Comparison of ENCODE assay signal across 22 mouse cellular contexts in the genomic region with DNA sequence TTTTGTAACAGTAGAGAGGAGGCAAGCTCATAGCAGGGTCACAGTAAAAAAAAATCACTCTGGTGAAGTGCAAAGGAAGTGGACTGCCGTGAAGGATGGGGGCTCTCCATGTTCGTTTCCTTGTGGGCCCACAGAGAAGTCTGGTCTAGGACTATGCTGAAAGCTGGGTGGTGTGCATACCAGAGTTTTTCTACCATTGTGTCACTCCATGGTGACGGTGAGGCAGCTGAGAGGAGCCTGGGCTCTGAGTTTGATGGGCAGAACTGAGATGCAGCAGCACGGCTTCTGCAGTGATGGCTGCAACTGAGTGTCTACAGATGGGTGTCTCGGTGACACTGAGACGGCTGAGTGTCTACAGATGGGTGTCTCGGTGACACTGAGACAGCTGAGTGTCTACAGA.
DNase-seq lines count a peak whose midpoint lies in the region; ATAC-seq lines count a peak whose summit lies in the region.
"Had no signal": no experiment of that assay in that cellular context is flagged by ENCODE, and none has a peak within 500 bp of the region (broad histone marks: within the 10 kb centered on the region; RNA-seq: fewer than 3 reads in every experiment).

No protein-coding gene starts in this region.

- no peak overlapping the region for H3K4me2 ChIP-seq in midbrain, embryonic 11.5 days
- H3K4me2 ChIP-seq in midbrain, embryonic 16.5 days (ENCODE audit: low read length) = no peak overlapping the region
- peak overlapping the region; percentile 24; the same call in 1 of the 2 replicates for H3K4me2 ChIP-seq in limb, embryonic 12.5 days
- H3K4me2 ChIP-seq in midbrain, embryonic 14.5 days (ENCODE audit: low read length) = no peak overlapping the region
- H3K4me2 ChIP-seq: embryonic facial prominence, embryonic 13.5 days; heart, embryonic 12.5 days; lung, embryonic 15.5 days; neural tube, embryonic 12.5 days had no signal

- H3K36me3 ChIP-seq in heart, embryonic 10.5 days = no peaks in the 10 kb centered on the region
- no peaks in the 10 kb centered on the region for H3K36me3 ChIP-seq in midbrain, embryonic 11.5 days (ENCODE audit: control insufficient read depth, insufficient read depth, low read length)
- no peaks in the 10 kb centered on the region for H3K36me3 ChIP-seq in midbrain, embryonic 16.5 days (ENCODE audit: control insufficient read depth, insufficient read depth, low read length)
- H3K36me3 ChIP-seq in limb, embryonic 12.5 days = no peaks in the 10 kb centered on the region
- H3K36me3 ChIP-seq in midbrain, embryonic 14.5 days (ENCODE audit: control insufficient read depth, insufficient read depth, low read length) = no peaks in the 10 kb centered on the region
- H3K36me3 ChIP-seq: embryonic facial prominence, embryonic 13.5 days; heart, embryonic 12.5 days; lung, embryonic 15.5 days; neural tube, embryonic 12.5 days had no signal

- ATAC-seq in midbrain, embryonic 11.5 days (ENCODE audit: low FRiP score) = peak; percentile 64
- ATAC-seq in midbrain, embryonic 16.5 days = no peak
- ATAC-seq in limb, embryonic 12.5 days (ENCODE audit: insufficient number of reproducible peaks, insufficient read depth, low FRiP score, low TSS enrichment, low read depth) = no peak; the same call in 1 of the 2 replicates
- ATAC-seq in midbrain, embryonic 14.5 days (ENCODE audit: low FRiP score, low TSS enrichment) = no peak
- ATAC-seq: forebrain, embryonic 14.5 days had no signal

- DNase-seq in heart, embryonic 10.5 days (ENCODE audit: low spot score) = no peak
- no peak for DNase-seq in heart, postnatal 10 days
- no peak for DNase-seq in midbrain, embryonic 11.5 days (ENCODE audit: low spot score, missing footprints)
- peak; percentile 27 for DNase-seq in midbrain, embryonic 14.5 days
- no peak for DNase-seq in c-Kit-positive CD71-positive TER-119-positive erythroid progenitor cells, embryonic 14.5 days (ENCODE audit: low spot score)
- DNase-seq: adrenal gland, adult 8-10 months; cerebellum, adult 8-10 months; gastrocnemius, postnatal 10 days; heart, postnatal 14 days; kidney, adult 2 months; kidney, postnatal 10 days; lung, postnatal 36 days had no signal

- peak overlapping the region; percentile 56 for H3K27ac ChIP-seq in heart, embryonic 10.5 days
- H3K27ac ChIP-seq in midbrain, embryonic 11.5 days (ENCODE audit: low read depth, low read length) = no peak overlapping the region
- H3K27ac ChIP-seq in midbrain, embryonic 16.5 days (ENCODE audit: low read length) = no peak overlapping the region
- peak overlapping the region; percentile 90 for H3K27ac ChIP-seq in limb, embryonic 12.5 days
- H3K27ac ChIP-seq in midbrain, embryonic 14.5 days (replicated peaks; ENCODE audit: low read depth, low read length) = no peak overlapping the region
- H3K27ac ChIP-seq: embryonic facial prominence, embryonic 13.5 days; liver, embryonic 14.5 days; lung, embryonic 15.5 days; neural tube, embryonic 12.5 days had no signal

- 73% methylated on average over 7 of the region's 7 CpGs for WGBS in heart, embryonic 10.5 days
- 42% methylated on average over 7 of the region's 7 CpGs for WGBS in midbrain, embryonic 11.5 days
- 42% methylated on average over 7 of the region's 7 CpGs for WGBS in midbrain, embryonic 16.5 days
- WGBS in limb, embryonic 12.5 days = 68% methylated on average over 7 of the region's 7 CpGs
- 33% methylated on average over 7 of the region's 7 CpGs for WGBS in midbrain, embryonic 14.5 days

- H3K4me3 ChIP-seq in heart, embryonic 10.5 days = no peak overlapping the region
- H3K4me3 ChIP-seq in midbrain, embryonic 11.5 days (ENCODE audit: low read depth, low read length) = no peak overlapping the region
- no peak overlapping the region for H3K4me3 ChIP-seq in midbrain, embryonic 16.5 days (ENCODE audit: low read depth, low read length)
- no peak overlapping the region for H3K4me3 ChIP-seq in limb, embryonic 12.5 days (replicated peaks)
- H3K4me3 ChIP-seq in midbrain, embryonic 14.5 days (replicated peaks; ENCODE audit: low read depth, low read length) = no peak overlapping the region
- H3K4me3 ChIP-seq: embryonic facial prominence, embryonic 13.5 days; erythroblast, embryonic 14.5 days; heart, embryonic 12.5 days; lung, embryonic 15.5 days; megakaryocyte, embryonic 14.5 days; neural tube, embryonic 12.5 days had no signal

- intact Hi-C loops in heart, postnatal 10 days (cut with DNase I) = no loop called here

- H3K9ac ChIP-seq in midbrain, embryonic 11.5 days (ENCODE audit: low read length) = no peak overlapping the region
- H3K9ac ChIP-seq in midbrain, embryonic 16.5 days (ENCODE audit: low read depth, low read length) = no peak overlapping the region
- H3K9ac ChIP-seq in limb, embryonic 12.5 days (replicated peaks) = no peak overlapping the region
- no peak overlapping the region for H3K9ac ChIP-seq in midbrain, embryonic 14.5 days (replicated peaks; ENCODE audit: low read length)
- H3K9ac ChIP-seq: embryonic facial prominence, embryonic 13.5 days; heart, embryonic 12.5 days; liver, embryonic 14.5 days; lung, embryonic 15.5 days; neural tube, embryonic 12.5 days had no signal

- H3K27me3 ChIP-seq in heart, embryonic 10.5 days (ENCODE audit: insufficient read depth, poor library complexity, severe bottlenecking) = no peaks in the 10 kb centered on the region
- no peaks in the 10 kb centered on the region for H3K27me3 ChIP-seq in midbrain, embryonic 11.5 days (ENCODE audit: control insufficient read depth, insufficient read depth, low read length)
- no peaks in the 10 kb centered on the region for H3K27me3 ChIP-seq in midbrain, embryonic 16.5 days (ENCODE audit: control insufficient read depth, insufficient read depth, low read depth, low read length)
- 0 out of 2 replicates have a peak, but pooled peaks cover 8% of the 10 kb centered on the region for H3K27me3 ChIP-seq in limb, embryonic 12.5 days
- H3K27me3 ChIP-seq in midbrain, embryonic 14.5 days (ENCODE audit: control insufficient read depth, insufficient read depth, low read length) = no peaks in the 10 kb centered on the region
- H3K27me3 ChIP-seq: embryonic facial prominence, embryonic 13.5 days; heart, embryonic 12.5 days; lung, embryonic 15.5 days; megakaryocyte, embryonic 14.5 days; neural tube, embryonic 12.5 days had no signal

- H3K9me3 ChIP-seq in heart, embryonic 10.5 days = no peaks in the 10 kb centered on the region
- H3K9me3 ChIP-seq in midbrain, embryonic 11.5 days (ENCODE audit: control insufficient read depth, low read length) = no peaks in the 10 kb centered on the region
- no peaks in the 10 kb centered on the region for H3K9me3 ChIP-seq in midbrain, embryonic 16.5 days (replicated peaks; ENCODE audit: control insufficient read depth, low read length, poor library complexity, severe bottlenecking)
- no peaks in the 10 kb centered on the region for H3K9me3 ChIP-seq in limb, embryonic 12.5 days
- H3K9me3 ChIP-seq in midbrain, embryonic 14.5 days (ENCODE audit: control insufficient read depth, low read length) = no peaks in the 10 kb centered on the region
- H3K9me3 ChIP-seq: embryonic facial prominence, embryonic 13.5 days; heart, embryonic 12.5 days; lung, embryonic 15.5 days; megakaryocyte, embryonic 14.5 days; neural tube, embryonic 12.5 days had no signal

- H3K4me1 ChIP-seq in heart, embryonic 10.5 days = peaks cover 24% of the 10 kb centered on the region
- peaks cover 24% of the 10 kb centered on the region for H3K4me1 ChIP-seq in midbrain, embryonic 11.5 days (ENCODE audit: control insufficient read depth, insufficient read depth, low read length)
- 0 out of 2 replicates have a peak, but pooled peaks cover 5% of the 10 kb centered on the region for H3K4me1 ChIP-seq in midbrain, embryonic 16.5 days (ENCODE audit: control insufficient read depth, insufficient read depth, low read length)
- peaks cover 46% of the 10 kb centered on the region for H3K4me1 ChIP-seq in limb, embryonic 12.5 days (replicated peaks)
- H3K4me1 ChIP-seq in midbrain, embryonic 14.5 days (ENCODE audit: control insufficient read depth, insufficient read depth, low read length) = peaks cover 7% of the 10 kb centered on the region

Comparison
In these comparisons a context has a peak if more than half of its experiments do, and no peak if none do; other contexts are left out.
1. H3K27ac ChIP-seq: peak in heart, embryonic 10.5 days (single experiment) and limb, embryonic 12.5 days (single experiment); none in midbrain, embryonic 11.5 days (single experiment), midbrain, embryonic 16.5 days (single experiment) and midbrain, embryonic 14.5 days (single experiment).